Mouse (Mus musculus) lung, adult 2 months (tissue): ENCODE measurements at regions not wholly inside any gene's neighbourhood (a gene's known extent, or its start where the extent isn't known, plus 50 kb on each side); places are given as distances from the start of the nearest gene placed in this dataset.

ENCODE experiments used
- DNase-seq: peaks from one replicate; pipeline ENCODE4 v3.0.0; 2022
- H3K4me1 ChIP-seq: fragments of 200-500 bp; 2 replicates; pipeline ENCODE4 v1.6.1; 2011; ENCODE audit warnings: low read length; ENCODE audit not compliant: control insufficient read depth, insufficient read depth
- H3K4me3 ChIP-seq: fragments of 200-500 bp; replicated peaks from 2 replicates; pipeline ENCODE3; 2011; ENCODE audit warnings: low read depth, mild to moderate bottlenecking, control low read depth, low read length; ENCODE audit errors: extremely low read depth
- CTCF ChIP-seq: fragments of 200-500 bp; IDR thresholded peaks from 2 replicates; pipeline ENCODE4 v1.5.1; 2011; ENCODE audit warnings: mild to moderate bottlenecking, low read length, control low read depth; ENCODE audit not compliant: insufficient read depth
- POLR2A ChIP-seq: fragments of 200-500 bp; IDR thresholded peaks from 2 replicates; pipeline ENCODE4 v1.6.1; 2011; ENCODE audit warnings: low read depth, mild to moderate bottlenecking, control low read depth, low read length, borderline replicate concordance; ENCODE audit errors: extremely low read depth
- WGBS: fragments of 180-500 bp; shearing (Covaris S2); methylation state at CpG from one replicate; pipeline ENCODE4 v1.1.7; 2018; 5-methylcytosine and 5-hydroxymethylcytosine counted together

- no peak overlapping the region for H3K4me3 ChIP-seq
- 55% methylated on average over 11 of the region's 11 CpGs for WGBS
- no peaks in the 10 kb centered on the region for H3K4me1 ChIP-seq
- TF ChIP-seq POLR2A (no peak), CTCF (no peak)
- DNase-seq, result no peak
Measured at GRCm38 (mm10) chr6:121523882-121524612, 50.6 kb upstream of the Iqsec3 start.
